Mouse (Mus musculus): Measurements from ENCODE around the gene Lin7a. TPM values are rescaled to one million over a fixed set of nuclear protein-coding genes. Genes with fewer than 3 reads are reported as not detected.
A peak's percentile ranks its signal among the peaks of the same experiment; 100 is the strongest.

Lin7a gene
- total RNA-seq, 2 experiments from 2014 or later, result not detected

DNA sequence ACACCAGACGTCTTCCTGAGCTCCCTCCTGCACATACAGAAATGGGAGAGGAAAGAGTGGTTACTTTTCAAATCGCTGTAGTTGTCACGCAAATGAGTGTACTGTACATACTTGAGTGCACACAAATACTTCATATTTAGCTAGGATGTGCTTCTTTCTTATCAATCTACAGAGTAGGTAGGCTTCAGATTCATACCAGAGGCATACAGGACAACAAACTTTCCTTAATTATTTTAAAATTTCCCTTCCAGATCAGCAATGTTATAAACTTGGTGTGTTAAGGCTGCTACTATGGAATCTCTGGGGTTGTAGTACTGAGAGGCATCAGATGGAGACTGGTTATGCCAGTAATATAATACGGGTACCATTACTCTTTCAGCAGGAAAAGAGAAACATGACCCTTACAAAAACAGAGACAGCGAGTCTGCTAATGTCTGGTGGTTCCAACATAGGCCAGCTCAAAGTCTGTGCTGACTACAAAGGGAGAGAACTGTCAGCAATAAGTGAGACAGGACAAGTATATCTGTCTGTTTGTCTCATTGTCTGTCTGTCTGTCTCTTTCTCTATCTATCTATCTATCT, 21.8 kb upstream of the Lin7a start:
- no peak for ATAC-seq (replicated peaks; ENCODE audit: poor library complexity, severe bottlenecking)

DNA sequence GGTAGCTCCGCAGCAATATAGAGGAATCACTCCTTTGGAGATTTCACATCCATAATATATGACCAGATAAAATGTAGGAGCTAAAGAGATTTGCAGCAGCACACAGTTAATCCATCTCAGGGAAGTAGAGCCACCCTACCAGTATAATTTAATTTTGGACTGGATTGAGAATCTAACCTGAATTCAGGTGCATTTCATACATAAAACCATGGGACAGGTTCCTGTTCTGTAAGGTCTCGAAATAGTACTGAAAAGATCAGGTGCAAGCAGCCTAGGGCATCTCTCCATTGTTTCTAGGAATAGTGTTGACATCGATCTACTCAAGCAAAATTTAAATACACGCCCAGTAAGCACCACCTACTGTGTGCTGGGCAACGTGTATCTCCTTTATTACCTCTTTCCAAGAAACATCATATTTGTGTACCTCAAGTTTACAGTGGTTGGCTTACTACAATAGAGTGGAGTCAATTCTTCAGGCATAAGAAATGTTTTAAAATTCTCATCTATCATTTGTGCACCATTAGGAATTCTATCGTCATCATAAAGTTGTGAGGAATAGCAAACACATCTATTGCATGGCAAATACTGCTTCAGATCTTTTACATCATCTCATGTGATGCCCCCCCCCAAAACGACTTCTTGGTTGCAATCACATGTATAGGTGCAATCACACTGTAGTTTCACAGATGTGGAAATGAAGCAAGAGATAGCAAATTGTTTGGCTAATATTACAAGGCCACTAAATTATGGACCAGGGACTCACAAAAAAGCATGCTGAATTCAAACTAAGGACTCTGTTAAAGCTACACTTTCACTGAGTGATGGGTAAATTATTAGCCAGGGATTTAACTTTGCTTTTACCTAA, 20.9 kb upstream of the Lin7a start:
- no peak for ATAC-seq (replicated peaks; ENCODE audit: poor library complexity, severe bottlenecking)

DNA sequence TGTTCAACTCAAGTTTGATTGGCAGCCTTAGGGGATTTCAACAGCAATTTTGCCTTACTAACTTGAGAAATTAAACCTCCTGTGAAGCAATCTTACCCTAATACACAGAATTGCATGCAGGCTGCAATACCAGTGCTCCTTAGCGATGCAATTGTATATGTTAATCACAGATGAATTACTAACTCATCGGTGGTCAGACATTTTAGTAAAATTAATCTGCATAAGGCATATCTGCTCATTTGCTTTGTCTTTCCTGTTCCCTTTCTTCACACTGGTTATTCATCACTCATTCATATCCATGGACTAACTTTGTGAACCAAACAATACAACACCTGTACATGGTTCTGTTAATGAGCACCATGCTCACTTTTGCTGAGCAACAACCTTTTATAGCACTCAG, 20.2 kb upstream of the Lin7a start:
- ATAC-seq (replicated peaks; ENCODE audit: poor library complexity, severe bottlenecking), result no peak

DNA sequence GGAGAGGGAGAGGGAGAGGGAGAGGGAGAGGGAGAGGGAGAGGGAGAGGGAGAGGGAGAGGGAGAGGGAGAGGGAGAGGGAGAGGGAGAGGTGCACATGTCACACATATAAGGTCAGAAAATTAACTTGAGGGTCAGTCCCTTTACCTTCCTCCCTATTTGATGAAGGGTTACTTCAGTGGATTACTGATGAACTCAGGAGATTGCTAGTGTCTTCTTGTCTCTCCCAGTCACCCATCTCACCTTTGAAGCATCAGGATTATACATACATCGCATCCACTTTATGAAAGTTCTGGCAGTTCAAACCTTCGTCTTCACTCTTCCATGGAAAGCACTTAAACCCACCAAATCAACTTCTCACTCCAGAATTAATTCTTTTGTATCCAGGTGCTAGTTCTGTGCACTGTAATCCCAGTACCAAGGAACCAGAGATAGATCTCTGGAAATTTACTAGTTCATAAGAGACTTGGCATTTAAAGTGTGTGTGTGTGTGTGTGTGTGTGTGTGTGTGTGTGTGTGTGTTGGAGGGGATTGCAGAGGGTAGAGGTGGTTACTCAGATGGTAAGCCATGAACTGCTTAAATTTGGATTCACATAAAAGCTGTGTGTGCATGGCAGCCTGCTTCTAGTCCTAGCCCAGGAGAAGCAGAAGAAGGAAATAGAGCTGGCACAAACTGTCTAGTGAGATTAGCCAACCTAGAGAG, 19.5 kb upstream of the Lin7a start:
- no peak for ATAC-seq (replicated peaks; ENCODE audit: poor library complexity, severe bottlenecking)

DNA sequence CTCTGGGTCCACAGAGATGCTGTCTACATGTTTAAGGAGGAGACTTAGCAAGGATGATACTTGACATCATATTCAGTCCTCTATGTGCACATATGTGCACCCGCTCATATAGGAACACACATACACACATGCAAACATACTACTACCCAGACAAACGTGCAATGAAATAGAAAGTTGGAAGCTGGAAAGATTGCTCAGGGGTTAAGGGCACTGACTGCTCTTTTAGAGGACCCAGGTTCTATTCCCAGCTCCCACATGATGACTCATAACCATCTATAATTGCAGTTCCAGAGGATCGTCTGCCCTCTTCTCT, 19.0 kb upstream of the Lin7a start:
- no peak for ATAC-seq (replicated peaks; ENCODE audit: poor library complexity, severe bottlenecking)

DNA sequence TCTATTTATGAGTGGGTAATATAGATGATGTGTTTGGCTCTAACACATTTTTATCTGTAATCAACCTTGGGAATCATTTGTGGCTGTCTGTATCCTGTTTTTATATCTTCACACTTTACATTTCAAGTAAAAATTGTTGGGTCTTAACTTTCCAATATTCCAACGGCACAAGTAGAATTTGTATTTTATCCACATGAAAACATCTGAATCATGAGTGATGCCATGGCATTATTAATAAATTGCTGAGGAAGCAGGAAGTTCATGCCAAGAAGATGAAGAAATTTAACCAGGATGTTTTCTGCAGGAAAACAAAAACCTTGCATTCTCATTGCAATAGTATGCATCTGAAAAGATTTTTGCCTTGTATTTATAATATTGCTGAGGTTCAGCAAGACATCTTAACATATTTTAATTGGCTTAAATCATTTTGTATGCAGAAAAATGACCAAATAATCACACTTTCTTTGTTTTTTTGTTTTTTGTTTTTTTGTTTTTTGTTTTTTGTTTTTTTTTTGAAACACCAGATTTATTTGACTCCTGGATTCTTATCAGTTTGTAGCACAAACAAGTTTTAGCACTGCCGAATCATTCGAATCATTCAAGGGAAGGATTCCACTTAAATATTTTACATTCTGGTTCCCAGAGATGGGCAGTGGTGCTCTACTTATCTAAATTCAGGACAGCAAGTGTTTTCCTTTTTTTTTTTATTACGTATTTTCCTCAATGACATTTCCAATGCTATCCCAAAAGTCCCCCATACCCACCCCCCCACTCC, 18.1 kb upstream of the Lin7a start:
- no peak for ATAC-seq (replicated peaks; ENCODE audit: poor library complexity, severe bottlenecking)

DNA sequence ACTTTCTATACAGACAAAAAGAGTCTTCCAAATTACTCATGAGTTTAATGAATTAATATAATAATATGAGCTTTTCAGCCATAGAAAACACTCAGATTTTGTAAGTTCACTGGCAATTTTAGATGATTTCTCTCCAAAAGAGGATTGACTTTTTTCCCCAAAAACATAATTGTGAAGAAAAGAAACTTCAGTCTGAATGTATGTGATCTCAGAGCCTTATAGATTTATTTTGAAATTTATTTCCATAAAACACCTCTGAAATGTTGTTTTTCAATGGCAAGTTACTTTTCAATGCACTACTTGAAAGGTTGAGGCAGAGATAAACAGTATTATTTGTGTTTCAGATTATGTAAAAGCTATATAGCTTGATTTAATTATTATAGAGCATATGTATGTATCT, 16.8 kb upstream of the Lin7a start:
- no peak for ATAC-seq (replicated peaks; ENCODE audit: poor library complexity, severe bottlenecking)

DNA sequence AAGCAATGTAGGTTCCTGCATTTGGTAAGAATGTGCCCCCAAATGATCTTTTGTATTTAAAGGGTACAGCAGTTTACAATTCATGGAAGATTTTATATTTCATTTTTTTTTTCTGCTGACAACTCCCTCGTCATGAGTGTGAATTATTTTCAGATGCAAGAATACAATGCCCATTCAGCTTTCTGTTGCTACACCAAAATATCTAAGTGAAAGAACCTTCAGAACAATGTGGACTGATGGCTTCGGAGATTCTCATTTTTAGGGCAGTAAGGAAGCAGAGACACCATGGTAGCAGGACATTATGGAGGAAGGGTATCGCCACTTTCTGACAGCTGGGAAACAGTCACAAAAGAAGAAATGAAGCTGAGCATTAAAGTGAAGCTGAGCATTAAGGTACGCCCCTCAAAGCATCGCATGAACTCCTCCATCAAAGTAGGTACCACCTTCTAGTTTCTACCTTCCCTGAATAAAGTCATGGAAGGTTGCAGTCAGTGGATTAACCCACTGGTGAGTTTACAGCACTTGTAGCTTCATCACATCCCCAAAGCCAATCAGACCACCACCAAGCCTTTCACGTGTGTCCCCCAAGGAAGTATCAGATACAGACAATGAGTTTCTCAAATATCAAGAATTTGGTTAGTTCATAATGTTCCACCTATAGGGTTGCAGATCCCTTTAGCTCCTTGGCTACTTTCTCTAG, 16.0 kb upstream of the Lin7a start:
- ATAC-seq (replicated peaks; ENCODE audit: poor library complexity, severe bottlenecking), result no peak

DNA sequence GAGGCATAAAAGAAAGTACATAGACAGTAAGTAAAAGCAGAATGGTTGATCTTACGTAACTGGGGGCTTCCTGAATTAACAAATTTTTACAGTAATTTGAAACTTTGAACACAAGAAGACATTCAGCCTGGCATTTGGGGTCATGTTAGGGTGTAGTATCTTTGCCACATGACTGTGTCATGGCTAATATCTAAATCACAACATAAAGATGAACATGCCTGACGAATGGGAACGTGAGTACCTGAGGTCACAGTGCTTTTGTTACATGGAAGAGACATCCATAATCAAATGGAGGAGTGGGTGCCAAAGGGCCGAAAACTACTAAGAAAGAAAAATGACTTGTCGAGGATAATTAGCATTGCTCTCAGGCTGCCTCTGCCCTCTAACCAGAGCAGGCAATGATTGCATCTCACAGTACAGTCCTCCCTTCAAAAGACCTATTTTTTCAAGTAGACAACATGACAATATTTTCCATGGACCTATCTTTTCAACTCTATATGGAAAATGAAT, 15.0 kb upstream of the Lin7a start:
- no peak for ATAC-seq (replicated peaks; ENCODE audit: poor library complexity, severe bottlenecking)

DNA sequence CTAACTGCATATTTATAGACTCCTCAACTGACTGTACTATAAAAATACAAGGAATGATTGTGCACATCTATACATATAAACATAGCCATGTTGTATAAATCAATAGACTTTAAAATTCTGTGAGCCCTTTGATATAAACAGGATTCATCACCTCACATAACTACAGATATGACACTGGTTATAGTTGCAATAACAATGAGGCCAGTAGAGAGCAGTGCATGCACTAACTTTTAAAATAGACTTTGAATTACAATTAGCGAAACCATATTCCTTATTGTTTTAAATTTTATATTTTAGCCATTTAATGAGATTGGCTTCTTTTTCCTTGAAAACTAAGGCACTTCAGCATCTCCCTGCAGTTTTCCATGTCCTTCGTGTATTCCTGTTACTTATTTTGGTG, 11.1 kb upstream of the Lin7a start:
- no peak for ATAC-seq (replicated peaks; ENCODE audit: poor library complexity, severe bottlenecking)

DNA sequence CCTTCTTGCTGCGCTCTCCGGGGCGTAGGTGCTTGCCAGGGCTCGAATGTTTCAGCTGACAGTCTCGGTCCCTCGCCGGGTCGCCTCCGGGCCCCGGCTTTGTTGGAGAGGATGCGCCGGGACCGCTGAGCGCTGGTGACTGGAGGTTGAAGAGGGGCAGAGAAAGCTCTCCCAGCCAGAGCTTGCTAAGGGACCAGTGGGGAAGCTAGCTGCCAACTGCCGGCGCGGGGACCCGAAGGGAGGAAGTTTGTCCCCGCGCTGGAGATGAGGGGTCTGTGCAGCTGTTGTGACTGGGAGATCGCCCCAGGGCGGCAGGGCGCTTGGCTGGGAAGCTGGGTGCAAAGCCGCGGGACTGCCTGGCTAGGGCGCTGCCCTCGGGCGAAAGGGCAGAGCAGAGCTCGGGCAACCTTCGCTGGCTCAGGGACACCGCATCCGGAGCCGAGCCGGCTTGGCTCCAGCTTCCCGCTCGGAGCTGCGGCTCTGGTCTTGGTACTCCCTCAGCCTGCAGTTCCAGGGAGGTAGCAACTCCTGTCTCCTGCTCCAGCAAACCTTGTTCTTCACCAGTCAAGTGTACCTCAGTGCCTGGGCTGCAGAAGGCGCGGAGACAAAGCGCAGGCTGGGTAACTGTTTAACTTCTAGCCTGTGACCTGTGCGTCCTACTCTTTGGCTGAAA, 781 bp downstream of the Lin7a start:
- ATAC-seq (replicated peaks; ENCODE audit: poor library complexity, severe bottlenecking), result no peak; the same call in 1 of the 2 replicates

DNA sequence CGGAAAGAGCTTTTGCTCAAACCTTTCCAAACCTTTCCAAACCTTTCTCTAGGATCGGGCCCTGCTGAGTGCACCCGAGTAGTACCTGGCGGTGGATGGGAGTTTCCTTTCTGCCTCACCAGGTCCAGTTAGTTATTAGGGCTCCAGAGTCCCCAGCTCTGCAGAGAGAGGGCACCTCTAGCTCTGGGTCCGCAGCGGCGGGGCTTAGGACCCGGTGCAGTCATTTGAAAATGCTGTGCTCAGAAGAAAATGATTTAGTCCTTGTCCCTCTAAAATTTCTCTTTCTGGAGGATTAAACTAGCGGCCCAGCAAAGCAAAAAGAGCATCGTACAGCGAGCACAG, 1.3 kb downstream of the Lin7a start:
- ATAC-seq (replicated peaks; ENCODE audit: poor library complexity, severe bottlenecking), result no peak

DNA sequence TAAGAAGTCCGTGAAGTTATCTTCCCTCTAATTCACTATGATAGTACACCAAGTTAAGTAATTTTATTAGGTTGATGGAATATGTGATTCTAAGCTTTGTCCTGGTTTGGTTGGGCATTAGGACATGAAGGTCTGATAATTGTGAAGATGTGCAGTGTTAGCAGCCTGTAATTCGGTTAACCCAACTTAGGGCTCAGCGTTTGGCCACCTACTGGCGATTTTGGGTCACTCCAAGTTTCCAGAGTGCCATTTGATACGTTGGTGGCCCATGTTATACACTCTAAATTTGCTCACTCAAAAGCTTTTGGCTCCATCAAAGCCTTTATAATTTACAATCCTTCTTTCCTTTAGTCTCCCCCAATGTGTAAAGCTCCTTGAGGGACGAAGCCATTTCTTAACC, 2.4 kb downstream of the Lin7a start:
- no peak for ATAC-seq (replicated peaks; ENCODE audit: poor library complexity, severe bottlenecking)

DNA sequence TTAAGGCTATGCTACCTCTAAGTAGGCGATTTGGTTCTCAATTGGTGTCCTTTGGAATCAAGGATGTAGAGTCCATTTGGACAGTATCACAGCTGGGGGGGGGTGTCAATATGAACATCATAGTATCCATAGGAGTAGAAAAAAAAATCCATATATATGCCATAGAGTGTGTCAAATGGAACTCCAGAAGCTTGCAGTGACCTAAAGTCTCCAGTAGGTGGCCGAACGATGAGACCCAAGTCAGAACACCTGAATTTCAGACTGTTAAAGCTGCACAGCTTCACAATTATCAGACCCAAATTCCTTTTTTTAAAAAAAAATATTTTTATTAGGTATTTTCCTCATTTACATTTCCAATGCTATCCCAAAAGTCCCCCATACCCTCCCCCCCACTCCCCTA, 3.3 kb downstream of the Lin7a start:
- peak; percentile 53; the same call in 1 of the 2 replicates for ATAC-seq (replicated peaks; ENCODE audit: poor library complexity, severe bottlenecking)

DNA sequence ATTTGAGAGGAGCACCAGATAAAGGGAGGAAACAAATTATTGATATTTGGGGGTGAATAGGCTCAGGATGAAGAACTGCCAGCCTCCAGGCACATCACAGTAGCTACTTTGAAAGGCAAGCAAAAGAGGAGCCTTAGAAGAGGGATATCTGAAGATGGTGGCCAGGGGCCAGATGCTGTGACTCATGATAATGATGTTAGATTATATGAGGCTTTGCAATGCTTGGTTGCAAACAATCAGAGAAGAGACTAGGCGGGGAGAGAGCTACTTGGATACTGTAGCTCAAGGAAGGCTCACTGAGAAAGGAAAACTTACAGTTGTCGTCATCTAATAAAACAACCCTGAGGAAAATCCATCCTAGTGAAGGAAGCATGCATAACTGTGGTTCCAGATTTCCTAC, 5.2 kb downstream of the Lin7a start:
- ATAC-seq (replicated peaks; ENCODE audit: poor library complexity, severe bottlenecking), result no peak

DNA sequence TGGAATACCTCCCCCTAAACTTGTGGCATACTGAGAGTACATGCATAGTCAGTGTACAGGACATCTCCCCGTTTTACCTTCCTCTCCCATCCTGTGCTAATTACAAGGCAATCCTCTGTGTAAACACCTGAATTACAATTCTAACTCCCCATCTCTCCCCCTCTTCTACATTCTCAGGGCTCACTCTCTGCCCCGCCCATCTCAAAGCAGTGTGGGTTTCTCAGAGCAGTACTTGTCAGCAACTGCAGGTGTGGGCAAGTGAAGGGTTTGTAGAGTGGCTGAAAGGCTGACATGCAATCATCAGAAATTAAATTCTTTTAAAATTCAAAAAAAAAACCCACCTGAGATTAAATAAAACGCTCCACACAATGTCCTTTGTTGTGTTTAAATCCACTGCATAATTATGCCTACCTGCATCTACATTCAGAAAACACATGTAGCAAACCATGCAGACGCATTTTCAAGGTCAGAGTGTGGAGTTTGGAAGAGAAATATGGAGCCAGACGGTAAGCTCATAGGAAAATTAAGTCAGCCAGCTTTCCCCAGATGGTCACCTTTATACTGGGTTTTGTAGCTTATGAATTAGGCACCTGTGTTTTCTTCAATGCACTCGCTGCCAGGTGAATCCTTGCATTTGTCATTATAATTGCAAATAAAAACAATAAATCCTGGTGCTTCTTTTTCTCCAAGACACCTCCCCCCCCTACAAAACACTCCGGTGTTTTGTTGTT, 22.6 kb downstream of the Lin7a start:
- no peak for ATAC-seq (replicated peaks; ENCODE audit: poor library complexity, severe bottlenecking)

DNA sequence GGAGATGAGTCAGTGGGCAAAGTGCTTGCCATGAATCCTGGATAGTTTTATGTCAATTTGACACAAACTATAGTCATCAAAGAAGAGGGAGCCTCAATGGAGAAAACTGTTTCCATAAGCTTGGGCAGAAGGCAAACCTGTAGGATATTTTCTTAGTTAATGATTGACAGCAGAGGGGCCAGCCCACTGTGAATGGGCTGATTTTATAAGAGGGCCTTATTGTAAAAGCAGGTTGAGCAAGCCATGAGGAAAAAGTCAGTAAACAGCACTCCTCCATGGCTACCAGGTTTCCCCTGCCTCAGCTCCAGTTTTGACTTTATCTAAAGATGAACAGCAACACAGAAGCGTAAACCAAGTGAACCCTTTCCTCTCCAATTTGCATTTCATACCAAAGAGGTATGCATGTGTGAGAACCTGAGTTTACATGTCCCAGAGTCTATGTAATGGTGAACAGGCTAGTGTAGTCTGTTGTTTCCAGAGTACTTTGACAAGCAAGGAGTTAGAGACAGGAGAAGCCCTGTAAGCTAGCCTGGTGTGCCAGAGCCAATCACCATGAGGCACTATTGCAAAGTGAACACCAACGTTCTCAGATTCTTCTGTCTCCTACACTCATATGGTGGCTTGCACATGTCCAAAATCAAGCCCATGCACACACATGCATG, 29.2 kb downstream of the Lin7a start:
- ATAC-seq (replicated peaks; ENCODE audit: poor library complexity, severe bottlenecking), result no peak

DNA sequence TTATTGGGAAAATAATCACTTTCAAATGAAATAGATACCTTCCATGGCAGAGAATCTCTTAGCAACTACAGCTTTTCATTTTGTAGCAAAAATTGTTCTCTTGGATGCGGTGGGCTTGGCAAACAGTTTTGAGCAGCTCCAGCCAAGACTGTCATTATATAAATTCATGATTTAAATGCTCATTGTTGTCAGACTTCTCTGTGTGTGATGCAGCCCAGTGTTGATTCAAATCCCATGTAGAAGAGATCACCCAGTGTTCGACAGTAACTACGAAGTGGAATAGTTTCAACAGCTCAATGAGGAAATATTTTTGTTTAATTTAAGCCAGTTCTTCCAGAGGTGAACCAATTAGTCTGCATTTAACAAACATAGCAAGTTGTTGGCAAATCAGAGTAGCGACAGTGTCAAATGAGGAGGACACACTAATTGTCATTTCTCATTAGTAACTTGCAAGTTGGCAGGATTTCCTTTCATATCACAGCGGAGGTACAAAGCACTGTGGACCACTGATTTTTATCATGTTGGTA, 39.5 kb downstream of the Lin7a start:
- ATAC-seq (replicated peaks; ENCODE audit: poor library complexity, severe bottlenecking), result no peak

All from granulocyte monocyte progenitor cell, adult 5-6 weeks (primary cell).